Mouse (Mus musculus) forebrain, embryonic 10.5 days (tissue): Measurements from ENCODE around the gene Tef. TPM values are rescaled to one million over a fixed set of nuclear protein-coding genes. Genes with fewer than 3 reads are reported as not detected.

Experiments
- DNase-seq: peaks from one replicate; pipeline ENCODE4 v3.0.0-alpha.2; 2017; ENCODE audit warnings: low spot score; ENCODE audit errors: extremely low spot score
- H3K27ac ChIP-seq: fragments of 300-500 bp; sonication (generic); 2 replicates; pipeline ENCODE4 v1.5.1; 2016; ENCODE audit warnings: mild to moderate bottlenecking
- H3K27me3 ChIP-seq: fragments of 300-500 bp; sonication (generic); 2 replicates; pipeline ENCODE4 v1.6.1; 2016; ENCODE audit warnings: mild to moderate bottlenecking; ENCODE audit not compliant: poor library complexity, severe bottlenecking
- H3K36me3 ChIP-seq: fragments of 300-500 bp; sonication (generic); replicated peaks from 2 replicates; pipeline ENCODE4 v1.6.1; 2016; ENCODE audit warnings: mild to moderate bottlenecking, moderate library complexity
- H3K4me1 ChIP-seq: fragments of 300-500 bp; sonication (generic); 2 replicates; pipeline ENCODE4 v1.6.1; 2016
- H3K4me3 ChIP-seq: fragments of 300-500 bp; sonication (generic); 2 replicates; pipeline ENCODE4 v1.5.1; 2016; ENCODE audit warnings: mild to moderate bottlenecking, moderate library complexity
- H3K9me3 ChIP-seq: fragments of 300-500 bp; sonication (generic); 2 replicates; pipeline ENCODE4 v1.6.1; 2016; ENCODE audit warnings: mild to moderate bottlenecking, moderate library complexity
- WGBS: fragments of 180-500 bp; shearing (Covaris S2); methylation state at CpG from one replicate; pipeline ENCODE4 v1.1.7; 2016; 5-methylcytosine and 5-hydroxymethylcytosine counted together
- polyA plus RNA-seq: library from polyadenylated mRNA; unstranded; fragments of >200 nt; fragmentation: Nextera tagmentation; extraction: Ambion mirVana; gene quantifications from 2 replicates; pipeline ENCODE4 v1.2.1, GENCODE M21; 2016

Gene Tef
- 13.5 and 13.7 TPM in 2 replicates for polyA plus RNA-seq

DNA sequence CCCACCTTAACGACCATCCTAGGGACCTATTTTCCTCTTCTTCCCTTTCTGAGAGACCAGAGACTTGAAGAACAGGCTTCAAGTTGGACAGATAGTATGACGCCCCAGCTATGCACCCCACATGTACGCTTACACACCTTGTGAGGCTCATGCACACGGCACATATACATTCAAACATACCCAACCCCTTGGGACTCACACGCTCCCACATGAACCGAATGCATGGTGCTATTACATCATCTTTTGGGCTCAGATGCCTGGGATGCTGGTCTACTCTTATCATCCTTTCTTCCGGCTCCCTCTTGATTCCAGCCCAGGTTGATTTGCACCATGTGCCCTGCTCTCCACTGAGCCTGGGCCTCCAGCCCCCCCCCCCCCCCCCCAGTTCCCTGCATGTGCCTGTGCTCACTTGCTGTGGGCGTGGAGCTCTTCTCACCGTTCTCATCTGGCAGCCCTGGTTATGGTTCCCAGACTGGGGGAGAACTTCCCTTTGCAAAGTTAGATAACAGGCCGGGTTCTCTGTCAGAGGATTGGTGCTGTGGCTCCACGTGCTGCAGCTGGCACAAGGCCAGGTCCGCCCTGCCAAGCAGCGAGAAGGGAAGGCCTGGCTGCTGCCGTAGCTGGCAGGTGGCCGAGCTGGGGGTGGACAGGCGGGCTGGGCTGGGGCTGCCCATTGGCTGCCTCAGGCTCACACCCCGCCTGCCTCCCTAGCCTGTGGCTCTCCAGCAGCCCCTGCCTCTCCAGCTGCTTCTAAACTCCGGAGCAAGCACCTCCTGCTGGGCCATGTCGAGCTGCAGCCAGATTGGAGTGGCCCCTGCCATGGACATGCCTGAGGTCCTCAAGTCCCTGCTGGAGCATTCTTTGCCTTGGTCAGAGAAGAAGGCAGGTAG lies at the start of gene Tef:
TSS of gene Tef (plus strand) at position 421 of the 890 bp plus-strand sequence.
- 32% methylated on average over 19 of the region's 19 CpGs for WGBS
- Histone ChIP-seq H3K27ac (peak within 1 kb of the TSS; percentile 75), H3K9me3 (no peaks in the 10 kb centered on the region), H3K27me3 (peaks cover 26% of the 10 kb centered on the region), H3K4me1 (peaks cover 33% of the 10 kb centered on the region), H3K36me3 (0 out of 2 replicates have a peak, but pooled peaks cover 7% of the 10 kb centered on the region), H3K4me3 (peak within 1 kb of the TSS; percentile 41)
- DNase-seq, result peak; percentile 65

DNA sequence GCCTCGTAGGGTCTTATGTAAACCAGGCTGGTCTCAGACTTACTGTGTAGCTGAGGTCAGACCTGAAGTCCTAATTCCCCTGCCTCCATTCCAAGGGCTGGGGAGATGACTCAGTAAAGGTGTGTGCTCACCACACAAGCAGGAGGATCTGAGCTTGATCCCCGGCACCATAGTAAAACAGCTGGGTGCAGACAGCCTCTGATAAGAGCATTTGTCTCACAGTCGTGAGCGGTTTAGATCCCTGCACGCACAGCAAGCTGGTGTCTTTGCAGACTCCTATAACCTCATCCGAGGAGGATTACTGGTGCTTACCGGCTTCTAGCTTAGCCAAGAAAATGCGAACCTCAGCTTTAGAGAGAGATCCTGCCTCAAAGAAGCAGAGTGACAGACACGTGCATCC lies 48.6 kb upstream of the Tef start:
- H3K9me3 ChIP-seq, result peaks cover 7% of the 10 kb centered on the region; the same call in 1 of the 2 replicates
- DNase-seq, result no peak
- H3K36me3 ChIP-seq, result peaks cover 55% of the 10 kb centered on the region
- 92% methylated on average over 9 of the region's 9 CpGs for WGBS
- no peaks in the 10 kb centered on the region for H3K27me3 ChIP-seq
- no peak overlapping the region for H3K4me3 ChIP-seq
- H3K27ac ChIP-seq, result no peak overlapping the region
- H3K4me1 ChIP-seq, result no peaks in the 10 kb centered on the region

DNA sequence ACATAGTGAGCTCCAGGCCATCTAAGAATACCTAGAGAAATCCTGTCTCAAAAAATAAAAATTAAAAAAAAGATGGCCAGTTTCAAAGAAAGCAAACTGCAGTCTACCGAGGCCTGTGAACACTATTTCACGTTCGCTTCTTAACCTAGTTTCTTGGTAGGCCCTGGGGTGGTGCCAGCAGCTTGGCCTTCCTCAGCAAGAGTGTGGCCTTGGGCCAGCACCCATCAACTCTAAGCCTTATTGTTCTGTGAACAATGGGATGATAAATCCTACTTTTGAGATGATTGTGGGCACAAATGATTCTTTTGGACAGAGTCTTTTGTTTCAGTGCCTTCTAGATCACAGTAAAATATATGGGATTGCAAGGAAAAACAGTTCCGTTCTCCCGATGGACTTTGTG lies 43.5 kb upstream of the Tef start:
- DNase-seq, result no peak
- WGBS, result 94% methylated on average over 5 of the region's 5 CpGs
- Histone ChIP-seq H3K9me3 (peaks cover 7% of the 10 kb centered on the region; the same call in 1 of the 2 replicates), H3K36me3 (peaks cover 53% of the 10 kb centered on the region), H3K4me3 (no peak overlapping the region), H3K27ac (no peak overlapping the region), H3K27me3 (no peaks in the 10 kb centered on the region), H3K4me1 (0 out of 2 replicates have a peak, but pooled peaks cover 2% of the 10 kb centered on the region)

DNA sequence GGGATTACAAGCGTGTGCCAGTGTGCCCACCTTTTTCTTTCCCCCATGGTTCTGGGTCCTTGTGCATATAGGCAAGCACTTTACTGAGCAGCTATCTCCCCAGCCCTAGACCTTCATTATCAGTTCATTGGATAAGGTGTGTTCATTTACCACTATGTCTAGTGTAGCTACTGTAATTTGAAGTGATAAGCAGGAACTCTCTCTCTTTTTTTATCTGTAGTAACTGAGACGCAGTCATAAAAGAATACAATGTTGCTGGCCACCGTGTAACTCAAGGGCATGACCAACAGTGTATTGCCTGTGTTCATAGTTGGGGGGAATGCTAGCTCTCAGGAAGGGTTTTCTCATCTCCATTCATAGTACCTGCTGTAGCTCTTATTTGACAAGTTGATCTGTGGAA lies 42.7 kb upstream of the Tef start:
- WGBS, result 93% methylated on average over 3 of the region's 3 CpGs
- H3K4me3 ChIP-seq, result no peak overlapping the region

DNA sequence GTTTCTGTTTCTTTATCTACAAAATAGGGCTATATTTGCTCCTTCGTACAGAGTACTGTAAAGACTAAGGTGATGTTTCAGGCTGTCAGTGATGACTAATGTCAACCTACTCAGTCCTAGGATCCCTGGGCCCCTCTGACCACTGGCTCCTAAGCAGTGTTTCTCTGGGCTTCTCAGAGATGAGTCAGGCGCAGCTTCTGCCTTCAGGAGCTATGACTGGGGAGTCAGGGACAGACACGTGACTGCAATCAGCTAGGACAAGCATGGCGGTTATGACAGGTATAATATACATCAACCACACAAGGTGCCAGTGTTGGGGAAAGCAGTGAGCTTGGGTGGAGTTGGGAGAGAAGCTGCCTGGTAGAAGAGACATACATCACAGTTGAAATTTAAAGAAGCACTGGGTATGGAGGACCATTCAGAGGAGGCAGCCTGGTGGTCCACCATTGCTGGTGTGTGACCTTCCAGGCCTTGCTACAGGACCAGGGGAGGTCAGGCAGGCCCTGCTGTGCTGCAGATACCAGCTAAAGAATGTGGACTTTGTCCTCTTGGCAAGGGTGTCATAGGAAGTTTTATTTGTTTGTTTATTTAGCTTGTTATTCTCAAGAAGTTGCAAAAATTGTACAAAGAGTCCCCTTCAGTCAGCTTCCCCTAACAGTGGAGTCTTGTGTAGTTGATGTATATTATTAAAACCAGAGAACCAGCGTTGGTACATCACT lies 41.7 kb upstream of the Tef start:
- Histone ChIP-seq H3K4me3 (no peak overlapping the region), H3K9me3 (peaks cover 5% of the 10 kb centered on the region; the same call in 1 of the 2 replicates), H3K4me1 (0 out of 2 replicates have a peak, but pooled peaks cover 2% of the 10 kb centered on the region), H3K36me3 (peaks cover 35% of the 10 kb centered on the region), H3K27me3 (no peaks in the 10 kb centered on the region), H3K27ac (no peak overlapping the region; the same call in 1 of the 2 replicates)
- 94% methylated on average over 5 of the region's 5 CpGs for WGBS
- DNase-seq, result no peak

More for the DNA sequence above, 42.7 kb upstream of the Tef start:
- Histone ChIP-seq H3K36me3 (peaks cover 45% of the 10 kb centered on the region), H3K9me3 (peaks cover 7% of the 10 kb centered on the region; the same call in 1 of the 2 replicates), H3K4me1 (0 out of 2 replicates have a peak, but pooled peaks cover 2% of the 10 kb centered on the region), H3K27ac (no peak overlapping the region), H3K27me3 (no peaks in the 10 kb centered on the region)
- DNase-seq, result no peak

DNA sequence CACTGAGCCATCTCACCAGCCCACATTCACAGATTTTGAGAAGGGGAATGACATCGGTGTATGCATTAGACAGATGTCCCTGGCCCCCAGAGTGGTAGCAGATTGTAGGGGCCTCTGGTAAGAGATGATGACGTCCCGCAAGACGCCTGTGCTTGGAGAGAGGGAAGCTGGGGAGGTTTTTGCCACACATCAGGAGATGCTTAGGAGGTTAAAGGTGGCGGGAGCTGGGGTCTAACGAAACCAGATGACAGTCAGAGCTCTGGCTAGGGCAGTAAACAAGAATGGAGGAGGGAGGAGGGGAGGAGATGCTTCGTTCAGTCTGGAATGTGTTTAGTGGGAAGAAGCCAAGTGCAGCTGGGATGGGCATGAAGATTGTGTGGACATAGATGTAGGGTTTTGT lies 40.8 kb upstream of the Tef start:
- Histone ChIP-seq H3K36me3 (peaks cover 30% of the 10 kb centered on the region), H3K4me3 (no peak overlapping the region), H3K27ac (no peak overlapping the region), H3K9me3 (no peaks in the 10 kb centered on the region), H3K27me3 (no peaks in the 10 kb centered on the region), H3K4me1 (0 out of 2 replicates have a peak, but pooled peaks cover 2% of the 10 kb centered on the region)
- no peak for DNase-seq
- 79% methylated on average over 7 of the region's 7 CpGs for WGBS

DNA sequence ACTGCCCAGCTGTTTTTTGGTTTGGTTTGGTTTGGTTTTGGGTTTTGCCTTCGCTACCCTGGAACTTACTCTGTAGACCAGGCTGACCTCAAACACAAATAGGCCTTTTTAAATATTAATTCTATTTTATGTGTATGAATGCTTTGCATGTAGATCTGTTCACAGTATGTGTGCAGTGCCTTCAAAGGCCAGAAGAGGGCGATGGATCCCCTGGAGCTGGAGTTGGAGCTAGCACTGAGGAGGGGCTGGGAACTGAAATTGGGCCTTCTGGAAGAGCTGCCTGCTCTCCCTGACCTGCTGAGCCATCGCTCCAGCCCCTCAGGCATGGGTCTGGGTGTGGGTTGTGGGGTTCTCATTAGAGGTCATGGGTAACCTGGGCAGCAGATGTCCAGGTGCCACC lies 40.3 kb upstream of the Tef start:
- H3K36me3 ChIP-seq, result peaks cover 33% of the 10 kb centered on the region
- WGBS, result 93% methylated on average over 3 of the region's 3 CpGs
- no peaks in the 10 kb centered on the region for H3K9me3 ChIP-seq
- no peaks in the 10 kb centered on the region for H3K27me3 ChIP-seq
- no peak overlapping the region for H3K27ac ChIP-seq
- DNase-seq, result no peak
- H3K4me1 ChIP-seq, result 0 out of 2 replicates have a peak, but pooled peaks cover 2% of the 10 kb centered on the region
- H3K4me3 ChIP-seq, result no peak overlapping the region

DNA sequence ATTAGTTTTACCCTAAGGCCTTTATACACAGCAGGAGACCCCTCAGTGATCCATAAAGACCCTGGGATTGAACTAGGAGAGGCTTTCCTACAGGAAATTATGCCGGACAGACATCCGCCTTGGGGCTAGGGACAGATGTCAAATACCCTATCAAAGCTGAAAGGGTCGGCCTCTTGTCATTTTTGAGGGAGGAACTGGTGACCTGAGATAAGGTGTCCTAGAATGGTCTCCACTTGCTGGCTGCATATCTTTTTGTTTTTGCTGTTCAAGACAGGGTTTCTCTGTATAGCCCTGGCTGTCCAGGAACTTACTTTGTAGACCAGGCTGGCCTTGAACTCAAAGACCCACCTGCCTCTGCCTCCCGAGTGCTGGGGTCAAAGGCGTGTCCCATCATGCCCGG lies 37.6 kb upstream of the Tef start:
- no peak for DNase-seq
- Histone ChIP-seq H3K27ac (no peak overlapping the region), H3K4me3 (no peak overlapping the region), H3K9me3 (no peaks in the 10 kb centered on the region), H3K36me3 (peaks cover 53% of the 10 kb centered on the region), H3K4me1 (peaks cover 5% of the 10 kb centered on the region; the same call in 1 of the 2 replicates), H3K27me3 (no peaks in the 10 kb centered on the region)
- 85% methylated on average over 6 of the region's 6 CpGs for WGBS

DNA sequence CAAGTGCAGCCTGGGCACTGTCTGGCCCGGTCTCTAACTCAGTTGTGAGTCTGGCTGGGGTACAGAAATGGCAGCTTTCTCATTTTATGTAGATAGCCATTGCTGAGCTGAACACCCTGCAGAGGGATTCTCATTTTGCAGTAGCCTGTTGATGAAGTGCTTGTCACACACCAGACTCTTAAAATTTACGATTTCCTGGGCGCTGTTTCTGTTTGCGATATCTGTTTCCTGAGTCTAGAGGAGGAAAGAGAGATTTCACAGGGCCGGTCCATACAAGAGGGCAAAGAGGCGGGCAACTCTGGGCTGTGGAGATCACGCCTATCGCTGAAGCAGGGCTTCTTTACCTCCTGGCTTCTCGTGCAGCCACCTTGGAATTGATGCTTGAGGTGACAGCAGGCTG lies 36.6 kb upstream of the Tef start:
- 93% methylated on average over 9 of the region's 9 CpGs for WGBS
- no peaks in the 10 kb centered on the region for H3K27me3 ChIP-seq
- H3K4me1 ChIP-seq, result peaks cover 3% of the 10 kb centered on the region; the same call in 1 of the 2 replicates
- DNase-seq, result no peak
- H3K27ac ChIP-seq, result no peak overlapping the region
- H3K9me3 ChIP-seq, result peaks cover 3% of the 10 kb centered on the region; the same call in 1 of the 2 replicates
- H3K36me3 ChIP-seq, result peaks cover 55% of the 10 kb centered on the region
- no peak overlapping the region for H3K4me3 ChIP-seq

DNA sequence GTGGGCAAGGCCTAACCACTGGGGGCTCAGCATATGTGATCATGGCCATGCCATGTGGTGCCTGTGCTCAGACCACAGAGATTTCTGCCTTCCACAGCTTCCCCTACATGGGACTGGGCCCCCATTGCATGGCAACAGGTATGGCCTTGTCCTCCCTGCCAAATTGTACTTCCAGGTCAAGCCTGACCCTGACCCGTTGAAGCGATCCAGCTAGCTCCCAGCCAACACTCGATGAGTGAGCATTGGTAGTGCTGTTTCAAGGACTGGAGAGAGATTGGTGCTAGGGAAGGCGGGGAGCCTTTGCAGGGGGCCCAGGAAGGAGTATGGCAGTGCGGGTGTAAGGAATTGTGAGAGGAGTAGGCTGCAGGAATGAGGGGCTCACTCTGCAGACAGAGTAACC lies 35.8 kb upstream of the Tef start:
- Histone ChIP-seq H3K27ac (no peak overlapping the region), H3K4me1 (peaks cover 3% of the 10 kb centered on the region; the same call in 1 of the 2 replicates), H3K4me3 (no peak overlapping the region), H3K9me3 (peaks cover 3% of the 10 kb centered on the region; the same call in 1 of the 2 replicates), H3K36me3 (peaks cover 57% of the 10 kb centered on the region), H3K27me3 (no peaks in the 10 kb centered on the region)
- 90% methylated on average over 5 of the region's 5 CpGs for WGBS
- no peak for DNase-seq

DNA sequence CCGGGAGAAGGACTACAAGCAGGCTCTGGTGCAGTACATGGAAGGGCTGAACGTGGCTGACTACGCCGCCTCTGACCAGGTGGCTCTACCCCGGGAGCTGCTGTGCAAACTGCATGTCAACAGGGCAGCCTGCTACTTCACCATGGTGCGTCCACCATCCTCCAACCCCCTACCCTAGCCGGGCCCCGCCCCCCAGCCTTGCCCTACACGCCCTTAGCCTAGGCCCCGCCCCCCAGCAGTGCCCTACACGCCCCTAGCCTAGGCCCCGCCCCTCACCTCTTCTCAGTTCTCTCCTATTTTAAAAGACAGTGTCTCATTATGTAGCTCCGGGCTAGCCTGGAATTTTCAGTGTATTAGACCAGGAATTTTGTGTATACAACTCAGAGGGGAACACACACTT lies 33.2 kb upstream of the Tef start:
- Histone ChIP-seq H3K36me3 (peaks cover 67% of the 10 kb centered on the region), H3K4me1 (peaks cover 15% of the 10 kb centered on the region; the same call in 1 of the 2 replicates), H3K27ac (no peak overlapping the region), H3K4me3 (no peak overlapping the region), H3K27me3 (no peaks in the 10 kb centered on the region), H3K9me3 (peaks cover 3% of the 10 kb centered on the region; the same call in 1 of the 2 replicates)
- WGBS, result 60% methylated on average over 13 of the region's 13 CpGs
- DNase-seq, result no peak

DNA sequence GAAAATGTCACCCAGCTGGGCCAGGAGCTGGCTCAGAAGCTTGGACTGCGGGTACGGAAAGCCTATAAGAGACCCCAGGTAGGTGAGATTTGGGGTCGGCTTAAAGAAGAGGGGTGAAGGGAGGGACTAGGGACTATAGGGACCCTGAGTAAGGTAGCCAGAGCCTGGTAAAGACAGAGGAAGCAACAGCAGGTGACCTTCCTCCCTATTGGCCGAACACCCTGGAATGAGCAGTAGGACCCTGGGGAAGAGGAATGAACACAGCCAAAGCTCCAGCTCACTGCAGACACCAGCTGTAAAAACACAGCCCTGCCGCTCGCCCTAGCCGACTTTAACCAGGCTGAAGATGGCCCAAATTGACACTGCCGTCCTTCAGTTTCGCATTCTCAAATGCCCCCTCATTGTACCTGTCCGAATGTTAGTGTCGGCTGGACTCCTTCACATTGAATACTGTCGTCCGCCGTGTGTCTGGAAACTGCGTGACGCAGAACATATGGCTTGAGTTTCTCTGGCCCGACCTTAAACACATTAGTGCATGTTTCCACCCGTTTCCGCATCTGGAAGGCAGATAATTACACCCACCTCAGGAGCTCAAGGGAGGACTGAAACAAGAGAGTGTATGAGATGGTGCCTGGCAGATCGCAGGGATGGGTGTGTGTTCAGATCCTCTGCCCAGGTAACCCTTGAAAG lies 29.6 kb upstream of the Tef start:
- H3K4me3 ChIP-seq, result no peak overlapping the region
- peaks cover 15% of the 10 kb centered on the region; the same call in 1 of the 2 replicates for H3K4me1 ChIP-seq
- DNase-seq, result no peak
- peaks cover 3% of the 10 kb centered on the region; the same call in 1 of the 2 replicates for H3K9me3 ChIP-seq
- 76% methylated on average over 20 of the region's 20 CpGs for WGBS
- H3K27ac ChIP-seq, result no peak overlapping the region
- H3K36me3 ChIP-seq, result peaks cover 98% of the 10 kb centered on the region
- no peaks in the 10 kb centered on the region for H3K27me3 ChIP-seq
